11 mouse cellular contexts compared by ENCODE assay signal in genomic region chr5:123277704-123278103, GRCm38 (mm10).
"Had no signal": no experiment of that assay in that cellular context is flagged by ENCODE, and none has a peak within 500 bp of the region (broad histone marks: within the 10 kb centered on the region; RNA-seq: fewer than 3 reads in every experiment).

No protein-coding gene starts in this region.

- H3K4me2 ChIP-seq: limb, embryonic 13.5 days; neural tube, embryonic 12.5 days had no signal

- H3K27ac ChIP-seq: kidney, postnatal 0 days; limb, embryonic 13.5 days; liver, embryonic 14.5 days; midbrain, embryonic 10.5 days; neural tube, embryonic 12.5 days; stomach, postnatal 0 days had no signal

- H3K36me3 ChIP-seq: limb, embryonic 13.5 days; midbrain, embryonic 10.5 days; neural tube, embryonic 12.5 days had no signal

- H3K9ac ChIP-seq: limb, embryonic 13.5 days; liver, embryonic 14.5 days; neural tube, embryonic 12.5 days had no signal

- H3K27me3 ChIP-seq: limb, embryonic 13.5 days; neural tube, embryonic 12.5 days had no signal

- H3K9me3 ChIP-seq: limb, embryonic 13.5 days; midbrain, embryonic 10.5 days; neural tube, embryonic 12.5 days had no signal

- DNase-seq: kidney, adult 9 months; kidney, postnatal 36 days; lung, adult 2 months; thymus, postnatal 4 days had no signal

- H3K4me3 ChIP-seq: limb, embryonic 13.5 days; midbrain, embryonic 10.5 days; myocyte; neural tube, embryonic 12.5 days had no signal

- H3K4me1 ChIP-seq: limb, embryonic 13.5 days; neural tube, embryonic 12.5 days had no signal
